Mouse (Mus musculus) fibroblast of lung, adult 2 months (primary cell): ENCODE measurements at regions not wholly inside any gene's neighbourhood (a gene's known extent, or its start where the extent isn't known, plus 50 kb on each side); places are given as distances from the start of the nearest gene placed in this dataset.

Source experiments
- DNase-seq: peaks from one replicate; pipeline ENCODE4 v3.0.0-alpha.2; 2011; ENCODE audit warnings: low read depth

DNA sequence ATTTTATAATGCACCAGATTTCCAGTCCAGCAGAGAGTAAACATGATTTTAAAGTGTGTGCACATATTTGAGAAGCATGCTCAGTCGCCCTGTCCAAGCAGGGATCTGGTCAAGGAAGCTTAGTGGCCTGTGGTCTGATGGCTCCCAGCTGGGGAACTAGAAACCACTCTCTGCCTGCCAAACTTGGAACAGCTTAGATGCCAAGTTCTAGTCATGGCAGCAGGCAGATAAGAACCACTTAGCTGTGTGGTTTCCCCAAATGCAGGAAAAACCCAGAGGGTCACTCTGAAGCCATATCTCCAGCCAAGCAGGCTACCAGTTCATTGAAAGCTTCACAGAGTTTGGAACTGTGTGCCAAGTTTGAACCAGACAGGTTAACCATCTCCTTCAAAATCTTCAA lies 86.1 kb downstream of the Fam114a2 start:
- no peak for DNase-seq

DNA sequence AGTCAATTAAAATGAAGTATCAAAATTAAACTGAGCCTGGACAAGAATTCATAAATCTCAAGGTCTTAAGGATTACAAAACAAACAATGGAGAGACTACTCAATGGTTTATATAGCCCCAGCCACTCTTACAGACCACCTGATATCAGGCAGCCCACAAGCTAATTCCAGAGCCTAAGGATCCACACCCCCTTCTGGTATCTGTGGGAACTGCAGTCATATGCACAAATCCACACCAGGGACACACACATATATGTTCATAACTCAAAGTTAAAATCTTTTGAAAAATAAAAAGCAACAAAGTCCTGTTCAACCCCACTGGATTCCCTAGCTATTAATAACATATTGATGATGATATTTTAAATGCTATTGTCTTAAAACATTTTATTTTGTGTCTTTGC lies 86.5 kb downstream of the Fam114a2 start:
- no peak for DNase-seq

DNA sequence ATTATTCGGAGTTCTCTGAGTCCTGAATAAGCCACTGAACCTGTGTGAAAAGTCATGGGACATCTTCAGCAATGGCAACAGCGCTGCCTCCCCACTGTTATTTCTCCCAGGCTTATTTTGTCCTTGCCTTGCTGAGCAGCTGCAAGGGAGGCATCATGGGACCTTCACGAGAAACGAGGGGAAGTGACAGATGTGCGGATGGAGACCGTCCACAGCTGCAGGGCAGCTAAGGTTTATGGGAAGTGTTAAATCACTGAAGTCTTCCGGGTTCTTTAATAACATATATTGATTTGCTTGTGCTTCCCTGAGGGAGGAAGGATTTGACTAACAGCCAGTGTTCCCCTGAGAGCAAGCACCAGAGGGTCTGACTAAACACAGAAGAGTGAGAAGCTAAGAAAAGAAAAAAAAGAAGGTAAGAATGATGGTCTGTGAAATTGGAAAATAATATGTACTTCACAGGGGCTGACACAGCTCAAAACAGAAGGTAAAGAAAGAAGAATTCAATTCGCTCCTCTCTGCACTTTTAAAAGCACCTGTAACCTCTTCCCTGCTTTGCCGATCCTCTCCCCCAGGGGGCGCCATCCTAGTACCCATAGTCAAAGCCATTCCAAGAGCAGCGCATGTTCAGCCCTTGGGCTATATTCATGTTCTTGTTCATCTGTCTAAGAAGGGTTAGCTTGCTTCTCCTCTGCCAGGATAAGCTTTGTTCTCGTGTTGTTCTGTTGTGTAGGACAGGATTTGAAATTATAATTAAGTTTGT lies 92.2 kb downstream of the Fam114a2 start:
- DNase-seq = no peak

GRCm38 (mm10) chr11:57419416-57419815 lies 99.0 kb downstream of the Fam114a2 start:
- DNase-seq = no peak

- DNase-seq = no peak
Observed at GRCm38 (mm10) chr11:57416011-57416410, 102.4 kb downstream of the Fam114a2 start.

DNA sequence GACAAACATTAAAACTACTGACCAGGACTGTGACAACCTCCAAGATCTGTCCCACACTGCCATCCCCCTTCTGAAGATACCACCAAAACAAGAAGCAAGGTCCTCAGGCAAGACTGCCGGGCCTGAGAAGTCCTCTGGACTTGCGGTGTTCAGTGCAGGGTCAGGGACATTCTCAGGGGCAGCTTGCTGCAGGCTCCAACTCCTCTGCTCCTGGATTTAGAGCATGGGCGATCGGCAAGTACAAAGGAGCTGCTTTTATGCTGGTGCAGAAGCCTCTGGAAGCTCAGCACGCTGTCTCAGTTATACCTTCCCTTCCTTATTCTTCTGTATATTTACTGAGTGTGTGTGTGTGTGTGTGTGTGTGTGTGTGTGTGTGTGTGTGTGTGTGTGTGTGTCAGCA lies 103.2 kb downstream of the Fam114a2 start:
- no peak for DNase-seq

DNA sequence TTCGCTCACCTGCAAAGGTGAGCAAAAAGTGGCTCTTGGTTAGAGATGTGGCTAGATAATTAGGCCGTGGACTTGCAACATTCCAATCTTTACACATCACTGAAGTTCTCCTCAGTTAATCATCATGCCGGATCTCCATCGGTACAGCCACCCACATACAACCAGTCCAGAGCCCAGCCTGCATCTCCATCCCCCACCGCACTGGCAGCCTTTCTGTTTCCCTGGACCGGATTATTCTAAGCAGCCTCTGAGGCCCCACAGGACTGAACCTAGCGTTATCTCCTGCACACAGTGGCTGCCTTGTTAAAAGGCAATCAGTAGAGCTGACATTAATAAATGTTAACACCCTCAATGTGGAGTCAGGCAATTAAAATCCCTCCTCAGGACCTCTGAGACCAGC lies 103.7 kb downstream of the Fam114a2 start:
- DNase-seq = no peak

DNA sequence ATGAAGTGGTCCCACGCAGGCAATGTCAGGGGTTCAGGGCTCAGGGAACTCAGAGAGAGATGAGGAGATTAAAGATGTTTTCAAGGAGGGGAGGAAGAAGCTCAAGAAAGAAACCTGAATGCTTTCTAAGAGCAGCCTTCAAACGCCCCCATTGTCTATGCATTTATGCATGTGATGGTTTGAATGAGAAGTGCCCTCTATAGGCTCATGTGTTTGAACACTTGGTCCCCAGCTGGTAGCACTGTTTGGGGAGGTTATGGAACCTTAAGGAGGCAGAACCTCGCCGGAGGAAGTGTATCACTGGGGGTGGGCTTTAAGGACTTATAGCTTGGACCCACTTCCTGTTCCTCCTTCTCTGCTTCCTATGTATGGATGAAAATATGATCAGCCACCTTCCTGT lies 105.1 kb downstream of the Fam114a2 start:
- no peak for DNase-seq

- DNase-seq = no peak
Observed at GRCm38 (mm10) chr11:57412766-57413165, 105.7 kb downstream of the Fam114a2 start.

GRCm38 (mm10) chr11:57404172-57404571 lies 114.2 kb downstream of the Fam114a2 start:
- DNase-seq = peak; percentile 3

DNA sequence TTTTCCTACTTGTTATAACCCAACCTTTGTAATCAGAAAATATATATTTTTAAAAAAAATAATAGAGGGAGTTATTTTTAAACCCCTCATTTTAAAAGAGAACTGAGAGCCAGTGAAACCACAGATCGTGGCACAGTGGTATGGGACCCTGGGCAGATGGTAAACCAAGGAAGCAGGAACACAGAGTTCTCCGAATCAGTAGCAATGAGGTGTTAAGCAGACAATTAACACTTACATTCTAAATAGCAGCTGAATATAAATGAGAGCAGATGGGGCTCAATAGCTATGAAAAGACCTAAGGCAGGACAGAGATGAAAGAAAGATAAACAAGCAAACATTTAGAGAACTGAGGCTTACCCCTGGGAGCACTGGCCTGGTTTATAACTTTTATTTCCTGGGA lies 116.8 kb downstream of the Fam114a2 start:
- DNase-seq = no peak

- DNase-seq = no peak
Observed at GRCm38 (mm10) chr11:57399366-57399765, 119.1 kb downstream of the Fam114a2 start.

- DNase-seq = no peak
Observed at GRCm38 (mm10) chr11:57396429-57396828, 122.0 kb downstream of the Fam114a2 start.

GRCm38 (mm10) chr11:57390826-57391225 lies 127.6 kb downstream of the Fam114a2 start:
- no peak for DNase-seq
